8 mouse cellular contexts compared by ENCODE assay signal in genomic region chr2:118490241-118491091, GRCm38 (mm10). TPM values are rescaled to one million over a fixed set of nuclear protein-coding genes. Genes with fewer than 3 reads are reported as not detected.
DNase-seq lines count a peak whose midpoint lies in the region; ATAC-seq and TF ChIP-seq lines count a peak whose summit lies in the region.

No protein-coding gene starts in this region.

- peak; percentile 11; the same call in 1 of the 2 replicates for ATAC-seq in heart, embryonic 16.5 days (replicated peaks; ENCODE audit: extremely low read depth, insufficient read depth, low FRiP score)
- peak; percentile 58 for ATAC-seq in megakaryocyte, adult 5-6 weeks (ENCODE audit: poor library complexity, severe bottlenecking)

- intact Hi-C loops in left cerebral cortex, postnatal 4 days (cut with DNase I): no loop called here
- intact Hi-C loops in left cerebral cortex, postnatal 36 days (cut with DNase I): no loop called here

- 0 out of 2 replicates have a peak overlapping the region, but pooled peaks have one; percentile 4 for H3K4me2 ChIP-seq in heart, embryonic 16.5 days (ENCODE audit: low read depth, low read length)

- no peaks in the 10 kb centered on the region for H3K27me3 ChIP-seq in heart, embryonic 16.5 days (ENCODE audit: control insufficient read depth, insufficient read depth, low read length)
- no peaks in the 10 kb centered on the region for H3K27me3 ChIP-seq in testis, adult 2 months (ENCODE audit: control insufficient read depth, insufficient read depth, low read length)

- H3K4me3 ChIP-seq in bone marrow, adult 2 months (replicated peaks; ENCODE audit: control insufficient read depth, low read depth, low read length): no peak overlapping the region
- no peak overlapping the region for H3K4me3 ChIP-seq in heart, embryonic 16.5 days (ENCODE audit: low read length)
- H3K4me3 ChIP-seq in testis, adult 2 months (ENCODE audit: control insufficient read depth, low read depth, low read length): no peak overlapping the region

- H3K9ac ChIP-seq in heart, embryonic 16.5 days (ENCODE audit: low read length): peak overlapping the region; percentile 39

- 13% methylated on average over 12 of the region's 12 CpGs for WGBS in bone marrow, adult 2 months
- 24% methylated on average over 12 of the region's 12 CpGs for WGBS in heart, embryonic 16.5 days

- TF ChIP-seq POLR2A in bone marrow, adult 2 months (IDR thresholded peaks at IDR 0.05; ENCODE audit: borderline replicate concordance, control insufficient read depth, low read depth, low read length): no peak
- TF ChIP-seq POLR2A in testis, adult 2 months (IDR thresholded peaks at IDR 0.05; ENCODE audit: control insufficient read depth, low read depth, low read length): no peak

- H3K9me3 ChIP-seq in heart, embryonic 16.5 days (replicated peaks; ENCODE audit: control insufficient read depth, low read length): peaks cover 5% of the 10 kb centered on the region; the same call in 1 of the 2 replicates

- H3K36me3 ChIP-seq in heart, embryonic 16.5 days (ENCODE audit: control insufficient read depth, insufficient read depth): no peaks in the 10 kb centered on the region
- no peaks in the 10 kb centered on the region for H3K36me3 ChIP-seq in testis, adult 2 months (ENCODE audit: control insufficient read depth, insufficient read depth, low read length)

- peak; percentile 35 for DNase-seq in left cerebral cortex, postnatal 4 days
- no peak for DNase-seq in left cerebral cortex, postnatal 36 days (ENCODE audit: low spot score in 2 of 2)
- DNase-seq in kidney, postnatal 36 days: peak; percentile 84 to 89
- DNase-seq in cerebellum, adult 8-10 months: no peak

- no peak for TF ChIP-seq CTCF in bone marrow, adult 2 months (IDR thresholded peaks at IDR 0.05; ENCODE audit: control insufficient read depth, insufficient read depth, low read length)
- no peak for TF ChIP-seq CTCF in testis, adult 2 months (IDR thresholded peaks at IDR 0.05; ENCODE audit: control insufficient read depth, insufficient read depth, insufficient replicate concordance, low read depth, low read length)

- H3K4me1 ChIP-seq in bone marrow, adult 2 months (ENCODE audit: control insufficient read depth, insufficient read depth, low read length): peaks cover 8% of the 10 kb centered on the region
- peaks cover 21% of the 10 kb centered on the region for H3K4me1 ChIP-seq in heart, embryonic 16.5 days (ENCODE audit: control insufficient read depth, insufficient read depth, low read length)
- peaks cover 6% of the 10 kb centered on the region for H3K4me1 ChIP-seq in testis, adult 2 months (ENCODE audit: control insufficient read depth, insufficient read depth, low read length)

- H3K27ac ChIP-seq in bone marrow, adult 2 months (ENCODE audit: control insufficient read depth, insufficient read depth, low read depth, low read length, poor library complexity): peak overlapping the region; percentile 75
- peak overlapping the region; percentile 62 for H3K27ac ChIP-seq in heart, embryonic 16.5 days (ENCODE audit: low read length)
- H3K27ac ChIP-seq in testis, adult 2 months (ENCODE audit: control insufficient read depth, insufficient read depth, low read depth, low read length): peak overlapping the region; percentile 74

RNA-seq across cellular contexts. Expression of gene Srp14, which starts 11.0 kb away (rescaled TPM):
- total RNA-seq in left cerebral cortex, postnatal 4 days (2021): 100 to 1,000 TPM; 159 to 170 TPM
- 100 to 1,000 TPM; 136 to 158 TPM for total RNA-seq in left cerebral cortex, postnatal 36 days (2021)
- polyA plus RNA-seq in bone marrow, adult 2 months (2011; ENCODE audit: insufficient read depth, insufficient read length, low replicate concordance, missing spikeins): 110 and 142 TPM in 2 replicates
- 197 and 220 TPM in 2 replicates for polyA plus RNA-seq in heart, embryonic 16.5 days (2015; fragmentation: Nextera tagmentation; extraction: Ambion mirVana)
- total RNA-seq in megakaryocyte, adult 5-6 weeks (2015): 160 and 173 TPM in 2 replicates
- total RNA-seq in megakaryocyte, adult 5-6 weeks (2017): 181 and 193 TPM in 2 replicates
- polyA plus RNA-seq in testis, adult 2 months (2012; rRNA removed): 159 and 160 TPM in 2 replicates

RNA-seq across cellular contexts. Expression of gene Bmf, which starts 59.0 kb away (rescaled TPM):
- total RNA-seq in left cerebral cortex, postnatal 4 days (2021): 1 to 10 TPM; 5.7 to 6.0 TPM
- total RNA-seq in left cerebral cortex, postnatal 36 days (2021): 1 to 10 TPM; 4.8 to 5.8 TPM
- polyA plus RNA-seq in bone marrow, adult 2 months (2011; ENCODE audit: insufficient read depth, insufficient read length, low replicate concordance, missing spikeins): 7.3 and 8.8 TPM in 2 replicates
- polyA plus RNA-seq in heart, embryonic 16.5 days (2015; fragmentation: Nextera tagmentation; extraction: Ambion mirVana): 1.4 and 1.8 TPM in 2 replicates
- total RNA-seq in megakaryocyte, adult 5-6 weeks (2015): 8.8 and 12.4 TPM in 2 replicates
- 9.7 and 11.5 TPM in 2 replicates for total RNA-seq in megakaryocyte, adult 5-6 weeks (2017)
- polyA plus RNA-seq in testis, adult 2 months (2012; rRNA removed): 0.84 and 0.88 TPM in 2 replicates

Comparison
In these comparisons a context has a peak if more than half of its experiments do, and no peak if none do; other contexts are left out.
1. DNase-seq: peak in left cerebral cortex, postnatal 4 days (single experiment) and kidney, postnatal 36 days (2 of 2); none in left cerebral cortex, postnatal 36 days (0 of 2) and cerebellum, adult 8-10 months (single experiment).
2. Peak in every context shown above with its lines, with median percentiles within 50 percentile points of each other: H3K27ac ChIP-seq.